Mouse (Mus musculus) liver, embryonic 16.5 days (tissue): ENCODE results near the gene Chrm4. TPM values are rescaled to one million over a fixed set of nuclear protein-coding genes. Genes with fewer than 3 reads are reported as not detected.

ENCODE experiments used
- ATAC-seq: fragments of 200-750 bp; cut with Nextera tagmentation; 2 replicates; pipeline ENCODE4 v1.8.0; 2017; ENCODE audit warnings: low read depth, mild to moderate bottlenecking, moderate number of reproducible peaks, moderate library complexity
- H3K27ac ChIP-seq: fragments of 300-500 bp; sonication (generic); 2 replicates; pipeline ENCODE4 v1.5.1; 2014; ENCODE audit warnings: mild to moderate bottlenecking, low read length
- H3K27me3 ChIP-seq: fragments of 300-500 bp; sonication (generic); 2 replicates; pipeline ENCODE4 v1.6.1; 2014; ENCODE audit warnings: low read depth, low read length, mixed read lengths; ENCODE audit not compliant: control insufficient read depth, insufficient read depth
- H3K36me3 ChIP-seq: fragments of 300-500 bp; sonication (generic); 2 replicates; pipeline ENCODE4 v1.6.1; 2014; ENCODE audit warnings: mild to moderate bottlenecking; ENCODE audit not compliant: control insufficient read depth, insufficient read depth
- H3K4me1 ChIP-seq: fragments of 300-500 bp; sonication (generic); 2 replicates; pipeline ENCODE4 v1.6.1; 2014; ENCODE audit warnings: low read depth, low read length, mixed read lengths; ENCODE audit not compliant: control insufficient read depth
- H3K4me2 ChIP-seq: fragments of 300-500 bp; sonication (generic); 2 replicates; pipeline ENCODE4 v1.6.1; 2014; ENCODE audit warnings: low read depth, low read length, mixed read lengths
- H3K4me3 ChIP-seq: fragments of 300-500 bp; sonication (generic); 2 replicates; pipeline ENCODE4 v1.5.1; 2014; ENCODE audit warnings: low read depth, mild to moderate bottlenecking, low read length
- H3K9ac ChIP-seq: fragments of 300-500 bp; sonication (generic); 2 replicates; pipeline ENCODE4 v1.6.1; 2014; ENCODE audit warnings: low read depth, low read length
- H3K9me3 ChIP-seq: fragments of 300-500 bp; sonication (generic); replicated peaks from 2 replicates; pipeline ENCODE4 v1.6.1; 2016; ENCODE audit warnings: low read length; ENCODE audit not compliant: control insufficient read depth
- WGBS: fragments of 180-500 bp; shearing (Covaris S2); extraction: QIAGEN DNeasy Blood & Tissue Kit; methylation state at CpG from one replicate; pipeline ENCODE4 v1.1.7; 2014; ENCODE audit not compliant: insufficient replicate concordance; 5-methylcytosine and 5-hydroxymethylcytosine counted together
- polyA plus RNA-seq: library from polyadenylated mRNA; unstranded; fragments of >200 nt; fragmentation: Nextera tagmentation; extraction: Ambion mirVana; gene quantifications from 2 replicates; pipeline ENCODE4 v1.2.1, GENCODE M21; 2015

Gene Chrm4
- polyA plus RNA-seq, 1 experiment from 2014 or later = 0.06 TPM

GRCm38 (mm10) chr2:91947397-91948150 is 20.5 kb downstream of the Chrm4 start:
- H3K36me3 ChIP-seq = peaks cover 9% of the 10 kb centered on the region
- H3K4me1 ChIP-seq = peaks cover 72% of the 10 kb centered on the region
- no peaks in the 10 kb centered on the region for H3K27me3 ChIP-seq
- H3K4me2 ChIP-seq = peak overlapping the region; percentile 68
- H3K9ac ChIP-seq = peak overlapping the region; percentile 72
- peak overlapping the region; percentile 46 for H3K4me3 ChIP-seq
- peak overlapping the region; percentile 75 for H3K27ac ChIP-seq
- 28% methylated on average over 11 of the region's 11 CpGs for WGBS
- H3K9me3 ChIP-seq = no peaks in the 10 kb centered on the region
- peak; percentile 31 for ATAC-seq

GRCm38 (mm10) chr2:91948151-91948509 is 21.1 kb downstream of the Chrm4 start:
- peak overlapping the region; percentile 72 for H3K9ac ChIP-seq
- H3K4me2 ChIP-seq = peak overlapping the region; percentile 68
- H3K27ac ChIP-seq = peak overlapping the region; percentile 75
- no peaks in the 10 kb centered on the region for H3K9me3 ChIP-seq
- ATAC-seq = peak; percentile 37
- H3K4me3 ChIP-seq = peak overlapping the region; percentile 46
- no peaks in the 10 kb centered on the region for H3K27me3 ChIP-seq
- H3K4me1 ChIP-seq = peaks cover 72% of the 10 kb centered on the region
- WGBS = 25% methylated on average over 6 of the region's 6 CpGs
- H3K36me3 ChIP-seq = peaks cover 9% of the 10 kb centered on the region

GRCm38 (mm10) chr2:91948792-91949241 is 21.8 kb downstream of the Chrm4 start:
- 30% methylated on average over 3 of the region's 3 CpGs for WGBS
- Histone ChIP-seq H3K4me3 (peak overlapping the region; percentile 60), H3K4me1 (peaks cover 78% of the 10 kb centered on the region), H3K9ac (peak overlapping the region; percentile 72), H3K27me3 (no peaks in the 10 kb centered on the region), H3K36me3 (peaks cover 8% of the 10 kb centered on the region), H3K9me3 (no peaks in the 10 kb centered on the region), H3K4me2 (peak overlapping the region; percentile 68), H3K27ac (peak overlapping the region; percentile 75)
- peak; percentile 22; the same call in 1 of the 2 replicates for ATAC-seq

GRCm38 (mm10) chr2:91949411-91950274 is 22.6 kb downstream of the Chrm4 start:
- Histone ChIP-seq H3K9ac (peak overlapping the region; percentile 72), H3K4me2 (peak overlapping the region; percentile 68), H3K4me3 (peak overlapping the region; percentile 60), H3K9me3 (no peaks in the 10 kb centered on the region), H3K4me1 (peaks cover 81% of the 10 kb centered on the region), H3K36me3 (peaks cover 7% of the 10 kb centered on the region), H3K27me3 (no peaks in the 10 kb centered on the region), H3K27ac (peak overlapping the region; percentile 75)
- 6% methylated on average over 17 of the region's 17 CpGs for WGBS
- ATAC-seq = peak; percentile 76

GRCm38 (mm10) chr2:91950275-91951085 is 23.4 kb downstream of the Chrm4 start:
- Histone ChIP-seq H3K4me3 (peak overlapping the region; percentile 60), H3K27me3 (no peaks in the 10 kb centered on the region), H3K4me1 (peaks cover 80% of the 10 kb centered on the region), H3K9ac (peak overlapping the region; percentile 72), H3K9me3 (no peaks in the 10 kb centered on the region), H3K36me3 (peaks cover under 1% of the 10 kb centered on the region; the same call in 1 of the 2 replicates), H3K4me2 (peak overlapping the region; percentile 68), H3K27ac (peak overlapping the region; percentile 75)
- 8% methylated on average over 15 of the region's 15 CpGs for WGBS
- peak; percentile 75 for ATAC-seq

- Histone ChIP-seq H3K4me2 (no peak overlapping the region), H3K27ac (peak overlapping the region; percentile 48; the same call in 1 of the 2 replicates), H3K4me3 (no peak overlapping the region), H3K9me3 (no peaks in the 10 kb centered on the region), H3K27me3 (no peaks in the 10 kb centered on the region), H3K4me1 (peaks cover 78% of the 10 kb centered on the region), H3K36me3 (no peaks in the 10 kb centered on the region), H3K9ac (peak overlapping the region; percentile 26; the same call in 1 of the 2 replicates)
- WGBS = 33% methylated on average over 5 of the region's 5 CpGs
- ATAC-seq = no peak; the same call in 1 of the 2 replicates
These were observed 26.8 kb downstream of the Chrm4 start for GRCm38 (mm10) chr2:91953825-91954224.

- no peaks in the 10 kb centered on the region for H3K36me3 ChIP-seq
- H3K4me1 ChIP-seq = peaks cover 75% of the 10 kb centered on the region
- no peak overlapping the region for H3K9ac ChIP-seq
- 72% methylated on average over 4 of the region's 4 CpGs for WGBS
- H3K27ac ChIP-seq = no peak overlapping the region
- no peak overlapping the region for H3K4me2 ChIP-seq
- no peaks in the 10 kb centered on the region for H3K9me3 ChIP-seq
- H3K27me3 ChIP-seq = no peaks in the 10 kb centered on the region
- no peak overlapping the region for H3K4me3 ChIP-seq
- no peak for ATAC-seq
These were observed 28.1 kb downstream of the Chrm4 start for GRCm38 (mm10) chr2:91955121-91955591.

- Histone ChIP-seq H3K27ac (no peak overlapping the region), H3K4me3 (no peak overlapping the region), H3K4me1 (peaks cover 71% of the 10 kb centered on the region), H3K9ac (no peak overlapping the region), H3K9me3 (no peaks in the 10 kb centered on the region), H3K27me3 (no peaks in the 10 kb centered on the region), H3K4me2 (no peak overlapping the region), H3K36me3 (no peaks in the 10 kb centered on the region)
- WGBS = 62% methylated on average over 6 of the region's 6 CpGs
- no peak for ATAC-seq
These were observed 28.8 kb downstream of the Chrm4 start for GRCm38 (mm10) chr2:91955875-91956274.
